Mouse (Mus musculus) MEL (cell line): ENCODE measurements around the gene Defb18. TPM values are rescaled to one million over a fixed set of nuclear protein-coding genes. Genes with fewer than 3 reads are reported as not detected.
"Not testable (repeated sequence)": the region's sequence is repeated elsewhere in the genome, so short reads cannot be mapped to it uniquely, and the experiment has no call there.

Experiments used
- DNase-seq: peaks from one replicate; pipeline ENCODE4 v3.0.0; 2011; ENCODE audit warnings: low read depth, low spot score
- H3K27ac ChIP-seq: 2 replicates; pipeline ENCODE4 v1.5.1; 2012; ENCODE audit warnings: low read depth, mild to moderate bottlenecking, control low read depth, low read length, moderate library complexity; ENCODE audit not compliant: control insufficient read depth
- H3K27me3 ChIP-seq, 2 experiments: fragments of 150-350 bp in 1 of 2; sonication (generic) in 1 of 2; 2 replicates each; pipeline ENCODE4 v1.6.1; 2012; ENCODE audit warnings: low read length in 2 of 2, mild to moderate bottlenecking in 2 of 2, improper control_type of control experiment in 1 of 2, moderate library complexity in 1 of 2; ENCODE audit not compliant: insufficient read depth in 2 of 2, control insufficient read depth in 1 of 2
- H3K36me3 ChIP-seq, 2 experiments: 2 replicates each; pipeline ENCODE4 v1.6.1; 2012 to 2014; ENCODE audit warnings: low read length in 2 of 2, improper control_type of control experiment in 1 of 2, inconsistent platforms in 1 of 2, mild to moderate bottlenecking in 1 of 2; ENCODE audit not compliant: insufficient read depth in 2 of 2, control insufficient read depth in 1 of 2
- H3K4me1 ChIP-seq, 2 experiments: fragments of 150-350 bp in 1 of 2; sonication (generic) in 1 of 2; 2 replicates each; pipeline ENCODE4 v1.6.1; 2012; ENCODE audit warnings: low read length in 2 of 2, improper control_type of control experiment in 1 of 2, mild to moderate bottlenecking in 1 of 2; ENCODE audit not compliant: insufficient read depth in 2 of 2, control insufficient read depth in 1 of 2
- H3K4me3 ChIP-seq, 2 experiments: fragments of 150-350 bp in 1 of 2; sonication (generic) in 1 of 2; 2 replicates each; pipeline ENCODE4 v1.5.1; 2012; ENCODE audit warnings: low read depth in 2 of 2, low read length in 2 of 2, mild to moderate bottlenecking in 2 of 2, moderate library complexity in 2 of 2, control low read depth in 1 of 2, improper control_type of control experiment in 1 of 2; ENCODE audit not compliant: control insufficient read depth in 1 of 2, insufficient read depth in 1 of 2
- H3K79me2 ChIP-seq: 2 replicates; pipeline ENCODE4 v1.6.1; 2012; ENCODE audit warnings: mild to moderate bottlenecking, low read length, moderate library complexity; ENCODE audit not compliant: control insufficient read depth, poor library complexity, insufficient read depth
- H3K9ac ChIP-seq: 2 replicates; pipeline ENCODE4 v1.6.1; 2012; ENCODE audit warnings: low read depth, mild to moderate bottlenecking, control low read depth, low read length, moderate library complexity; ENCODE audit not compliant: control insufficient read depth, poor library complexity, severe bottlenecking
- H3K9me3 ChIP-seq: fragments of 150-350 bp; sonication (generic); replicated peaks from 2 replicates; pipeline ENCODE4 v1.6.1; 2012; ENCODE audit warnings: mild to moderate bottlenecking, low read length, improper control_type of control experiment, moderate library complexity; ENCODE audit not compliant: insufficient read depth
- CHD1 ChIP-seq: IDR thresholded peaks from 2 replicates; pipeline ENCODE4 v1.6.1; 2012; ENCODE audit warnings: low read depth, mild to moderate bottlenecking, inconsistent platforms, low read length, improper control_type of control experiment
- CHD2 ChIP-seq: IDR thresholded peaks from 2 replicates; pipeline ENCODE4 v1.6.1; 2011; ENCODE audit warnings: low read length, improper control_type of control experiment
- ELF1 ChIP-seq: IDR thresholded peaks from 2 replicates; pipeline ENCODE4 v1.6.1; 2014; ENCODE audit warnings: low read depth, mild to moderate bottlenecking, inconsistent platforms, low read length, improper control_type of control experiment, moderate library complexity
- GABPA ChIP-seq: IDR thresholded peaks from 2 replicates; pipeline ENCODE4 v1.6.1; 2012; ENCODE audit warnings: low read depth, mild to moderate bottlenecking, inconsistent platforms, low read length, improper control_type of control experiment, moderate library complexity
- HCFC1 ChIP-seq: IDR thresholded peaks from 2 replicates; pipeline ENCODE4 v1.6.1; 2012; ENCODE audit warnings: low read depth, mild to moderate bottlenecking, inconsistent platforms, low read length, improper control_type of control experiment, moderate library complexity
- KAT2A ChIP-seq: conservative IDR thresholded peaks from 2 replicates; pipeline ENCODE4 v1.6.1; 2012; ENCODE audit warnings: low read depth, low read length, improper control_type of control experiment, inconsistent platforms
- MAX ChIP-seq: IDR thresholded peaks from 2 replicates; pipeline ENCODE4 v1.6.1; 2011; ENCODE audit warnings: low read length, improper control_type of control experiment
- MAZ ChIP-seq: IDR thresholded peaks from 2 replicates; pipeline ENCODE4 v1.6.1; 2012; ENCODE audit warnings: low read depth, mild to moderate bottlenecking, inconsistent platforms, low read length, improper control_type of control experiment
- MEF2A ChIP-seq: IDR thresholded peaks from 2 replicates; pipeline ENCODE4 v1.6.1; 2014; ENCODE audit warnings: low read depth, mild to moderate bottlenecking, inconsistent platforms, low read length, improper control_type of control experiment; ENCODE audit not compliant: poor library complexity, insufficient replicate concordance, severe bottlenecking; ENCODE audit errors: extremely low read depth
- MYB ChIP-seq: IDR thresholded peaks from 2 replicates; pipeline ENCODE4 v1.6.1; 2011; ENCODE audit warnings: mild to moderate bottlenecking, low read depth, low read length, improper control_type of control experiment
- RCOR1 ChIP-seq: IDR thresholded peaks from 2 replicates; pipeline ENCODE4 v1.6.1; 2012; ENCODE audit warnings: low read depth, mild to moderate bottlenecking, inconsistent platforms, low read length, improper control_type of control experiment
- UBTF ChIP-seq: IDR thresholded peaks from 2 replicates; pipeline ENCODE4 v1.6.1; 2012; ENCODE audit warnings: low read depth, mild to moderate bottlenecking, inconsistent platforms, low read length, improper control_type of control experiment, moderate library complexity, borderline replicate concordance; ENCODE audit not compliant: insufficient read depth
- USF1 ChIP-seq: IDR thresholded peaks from 2 replicates; pipeline ENCODE4 v1.6.1; 2014; ENCODE audit warnings: low read depth, mild to moderate bottlenecking, inconsistent platforms, low read length, improper control_type of control experiment, moderate library complexity
- ZNF384 ChIP-seq: IDR thresholded peaks from 2 replicates; pipeline ENCODE4 v1.6.1; 2012; ENCODE audit warnings: low read depth, mild to moderate bottlenecking, inconsistent platforms, low read length, improper control_type of control experiment
- polyA plus RNA-seq, 2 experiments: library from polyadenylated mRNA; stranded (reverse) in 1 of 2; unstranded in 1 of 2; fragments of >175 nt in 1 of 2; fragments of >200 nt in 1 of 2; gene quantifications; 2 replicates each; pipeline versions ENCODE4 v1.2.1 to v1.2.4; 2012; ENCODE audit warnings: low replicate concordance in 2 of 2, low read depth in 1 of 2; ENCODE audit not compliant: insufficient read length in 2 of 2, insufficient read depth in 1 of 2, missing spikeins in 1 of 2
- total RNA-seq: library from RNA; depleted of rRNA; stranded (reverse); fragments of 300-350 nt; gene quantifications from 2 replicates; pipeline ENCODE4 v1.2.3, GENCODE M21; 2012

Defb18 gene
- total and polyA plus RNA-seq, 3 experiments, result not detected

DNA sequence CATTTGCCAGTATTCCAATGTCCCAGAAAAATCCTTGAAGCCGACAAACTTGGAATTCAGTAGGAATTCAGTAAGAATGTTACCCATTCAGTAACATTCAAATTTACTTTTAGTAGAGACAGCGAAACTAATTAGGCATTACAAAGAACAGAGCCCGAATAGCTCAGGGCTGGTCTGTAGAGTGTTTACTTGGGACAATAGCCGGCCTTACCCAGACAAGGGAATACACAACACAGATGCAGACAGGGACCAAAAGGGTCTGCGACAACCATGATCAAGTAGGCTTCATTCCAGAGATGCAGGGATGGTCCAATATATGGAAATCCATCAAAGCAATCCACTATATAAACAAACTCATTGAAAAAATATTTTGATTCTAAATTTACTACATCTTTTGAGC, 31.6 kb upstream of the Defb18 start:
- no peaks in the 10 kb centered on the region for H3K27me3 ChIP-seq
- H3K79me2 ChIP-seq, result no peaks in the 10 kb centered on the region
- TF ChIP-seq CHD2 (no peak), MAZ (no peak), MYB (no peak), ELF1 (no peak), MAX (no peak), KAT2A (no peak), RCOR1 (no peak), MEF2A (no peak), UBTF (no peak), USF1 (no peak), GABPA (no peak), ZNF384 (no peak)
- H3K36me3 ChIP-seq, result no peaks in the 10 kb centered on the region
- H3K9me3 ChIP-seq, result no peaks in the 10 kb centered on the region
- no peaks in the 10 kb centered on the region for H3K4me1 ChIP-seq
- DNase-seq, result no peak
- H3K9ac ChIP-seq, result no peak overlapping the region
- H3K27ac ChIP-seq, result no peak overlapping the region
- H3K4me3 ChIP-seq, result no peak overlapping the region

- TF ChIP-seq KAT2A (no peak), CHD1 (no peak), HCFC1 (no peak), GABPA (no peak), RCOR1 (no peak)
- H3K4me1 ChIP-seq, result no peaks in the 10 kb centered on the region
Observed at GRCm38 (mm10) chr1:18265038-18265437, 27.8 kb upstream of the Defb18 start, which contains the start of gene Defb41. Gene Defb41 (minus strand): TSS chr1:18265138.

DNA sequence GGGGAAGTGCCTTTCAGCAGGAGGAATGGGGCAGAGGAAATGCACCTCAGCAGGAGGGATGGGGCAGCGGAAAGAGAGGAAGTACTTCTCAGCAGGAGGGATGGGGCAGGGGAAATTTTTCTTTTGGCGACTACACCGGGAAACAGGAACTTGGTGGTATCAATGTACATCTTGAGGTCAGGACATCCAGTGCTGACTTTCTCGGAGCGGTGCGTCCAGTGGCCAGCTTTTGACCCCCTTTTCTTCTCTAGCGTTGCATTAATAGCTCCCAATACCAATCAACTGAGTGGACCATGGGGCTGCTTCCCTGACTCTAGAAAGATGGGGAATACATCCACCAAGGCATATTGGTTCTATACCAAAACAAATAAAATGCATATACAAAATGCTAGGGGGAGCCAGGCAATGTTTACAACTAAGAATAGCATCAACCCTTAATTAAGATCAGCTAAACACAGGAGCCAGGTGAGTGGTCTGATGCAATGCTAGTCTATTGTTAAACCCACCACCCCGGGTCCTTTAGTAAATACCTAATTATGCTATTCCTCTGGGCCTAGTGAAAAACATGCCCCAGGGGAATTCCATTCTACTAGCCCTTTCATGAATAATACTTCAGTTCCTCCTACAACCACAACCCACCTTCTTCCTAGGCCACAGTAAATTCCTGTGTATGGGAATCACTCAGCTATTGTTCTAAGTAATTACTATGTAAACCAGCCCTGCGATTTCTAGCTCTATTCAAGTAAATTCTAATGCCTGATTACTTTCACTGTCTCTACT, 8.7 kb upstream of the Defb18 start:
- not testable (repeated sequence) for H3K27ac ChIP-seq, DNase-seq, H3K9ac ChIP-seq, H3K4me3 ChIP-seq, H3K9me3 ChIP-seq, H3K27me3 ChIP-seq, H3K36me3 ChIP-seq, H3K4me1 ChIP-seq, H3K79me2 ChIP-seq

More at GRCm38 (mm10) chr1:18265038-18265437, 27.8 kb upstream of the Defb18 start, which contains the start of gene Defb41:
- Histone ChIP-seq H3K9me3 (no peaks in the 10 kb centered on the region), H3K79me2 (no peaks in the 10 kb centered on the region), H3K27me3 (no peaks in the 10 kb centered on the region), H3K27ac (no peak within 1 kb of the TSS), H3K36me3 (no peaks in the 10 kb centered on the region), H3K9ac (no peak within 1 kb of the TSS), H3K4me3 (no peak within 1 kb of the TSS)
- DNase-seq, result no peak
